Mouse (Mus musculus): ENCODE results near the gene S1pr4.

Gene S1pr4

DNA sequence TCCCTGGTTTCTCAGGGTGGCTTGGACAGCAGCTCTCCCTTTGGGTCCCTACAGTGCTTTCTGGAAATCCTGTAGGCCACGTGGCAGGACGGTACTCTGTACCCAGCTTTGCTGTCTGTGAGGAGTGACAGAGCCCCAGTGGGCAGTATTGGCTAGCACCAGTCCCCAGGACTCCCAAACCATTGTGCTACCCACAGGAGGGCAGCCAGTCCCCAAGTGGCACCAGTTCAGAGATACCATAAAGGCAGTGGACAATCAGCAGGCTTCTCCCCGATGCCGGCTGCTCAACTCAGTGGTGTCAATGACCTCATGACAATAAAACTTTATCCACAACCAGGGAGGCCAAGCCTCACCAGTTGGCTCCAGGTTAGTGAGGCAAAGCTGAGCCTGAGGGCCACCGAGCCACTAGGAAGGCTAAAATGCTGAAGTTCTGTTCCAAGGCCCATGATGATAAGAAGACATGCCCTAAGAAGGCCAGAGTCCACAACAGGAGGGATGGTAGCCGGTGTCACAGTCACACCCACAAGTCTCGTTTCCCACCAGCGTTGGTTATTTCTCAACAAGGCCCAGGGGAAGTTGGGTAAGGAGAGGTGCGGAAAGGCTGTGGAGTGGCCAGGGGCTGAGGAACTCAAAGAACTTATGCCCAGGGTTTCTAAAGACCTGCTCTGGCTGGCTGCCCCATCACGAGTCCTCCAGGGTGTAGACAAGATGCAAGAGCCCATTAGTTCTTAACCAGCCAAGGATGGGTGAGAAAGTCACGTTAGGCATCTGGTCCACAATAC lies 5.5 kb downstream of the S1pr4 start:
- DNase-seq (ENCODE audit: low spot score in 2 of 2): no peak

DNA sequence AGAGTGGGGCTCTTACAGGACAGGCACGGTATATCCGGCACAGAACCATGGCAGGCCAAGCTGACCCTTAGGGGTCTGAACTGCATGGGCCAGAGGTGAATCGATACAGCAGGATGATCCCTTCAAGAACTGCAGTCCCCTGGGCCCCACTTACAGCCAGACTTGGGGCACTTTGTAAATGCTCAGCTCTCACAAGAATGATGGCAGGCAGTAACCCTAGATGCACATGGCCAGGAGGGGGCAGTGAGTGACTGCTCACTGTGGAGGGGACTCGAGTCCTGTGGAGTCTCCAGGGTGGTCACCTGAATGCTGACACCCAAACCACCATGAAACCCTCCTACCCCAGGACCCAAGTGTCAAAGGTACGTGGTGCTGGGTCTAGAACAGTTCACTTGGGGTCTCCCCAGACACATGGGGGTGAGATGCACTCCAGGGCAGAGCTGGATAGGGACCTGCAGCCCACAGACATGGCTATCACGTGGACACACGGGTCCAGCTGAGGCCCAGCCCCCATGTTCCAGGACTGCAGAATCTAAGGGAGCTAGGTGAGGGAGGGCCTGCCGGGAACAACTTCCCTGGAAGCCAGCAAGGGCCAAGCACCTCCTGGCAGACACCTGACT lies 6.2 kb downstream of the S1pr4 start:
- DNase-seq (ENCODE audit: low spot score in 2 of 2): peak in 1 of 2 experiments; percentile 13

DNA sequence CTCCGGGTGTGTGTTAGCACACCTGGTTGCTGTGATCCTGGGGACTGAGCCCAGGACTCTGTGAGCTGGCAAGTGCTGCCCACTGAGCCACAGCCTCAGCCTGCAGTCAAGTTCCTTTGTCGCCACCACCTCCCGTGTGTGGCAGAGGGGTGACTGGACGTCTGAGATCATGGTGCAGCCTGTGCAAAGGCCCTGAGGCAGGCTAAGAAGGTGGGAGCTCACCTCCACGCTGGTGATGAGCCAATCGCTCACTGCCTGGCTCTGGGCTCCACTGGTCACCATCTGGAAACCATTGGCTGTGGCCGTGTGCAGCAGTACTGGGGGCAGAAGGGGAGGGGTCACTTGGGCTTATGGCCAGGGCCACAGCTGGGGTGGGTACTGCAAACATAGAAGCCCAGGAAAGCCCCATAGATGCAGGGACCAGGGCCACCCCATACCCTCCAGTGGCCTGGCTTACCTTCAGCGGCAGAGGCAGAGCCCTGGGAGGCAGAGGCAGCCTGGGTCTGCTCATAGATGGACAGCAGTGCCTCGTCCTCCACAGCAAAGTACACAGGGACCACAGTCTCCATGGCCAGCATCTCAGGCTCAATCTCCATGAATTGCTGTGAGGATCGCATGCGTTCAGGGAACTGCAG lies 7.2 kb downstream of the S1pr4 start:
- DNase-seq (ENCODE audit: low spot score in 2 of 2): no peak

GRCm38 (mm10) chr10:81491018-81491417 lies 8.9 kb downstream of the S1pr4 start:
- no peak for DNase-seq (ENCODE audit: low spot score in 2 of 2)

DNA sequence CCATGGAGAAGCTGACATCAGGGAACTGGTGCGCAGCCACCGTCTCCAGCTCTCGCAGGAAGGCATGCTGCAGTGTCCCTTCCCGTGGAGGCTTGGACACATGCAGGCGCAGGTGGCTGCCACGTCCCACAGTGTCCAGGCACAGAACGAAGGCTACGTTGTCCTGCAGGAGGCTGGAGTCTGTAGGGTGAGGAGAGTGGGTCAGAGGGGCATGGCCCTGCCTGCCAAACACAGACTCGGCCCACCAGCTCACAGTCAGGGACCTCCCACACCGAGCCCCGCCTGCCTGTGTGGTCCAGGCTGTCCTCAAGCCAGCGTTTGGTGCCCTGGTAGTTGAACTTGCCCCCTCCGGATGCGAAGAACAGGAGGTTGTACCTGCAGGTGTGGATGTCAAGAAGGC lies 10.0 kb downstream of the S1pr4 start:
- DNase-seq (ENCODE audit: low spot score in 2 of 2): peak in 1 of 2 experiments; percentile 1

- no peak for DNase-seq (ENCODE audit: low spot score in 2 of 2)
Observed at GRCm38 (mm10) chr10:81488081-81488480, 11.9 kb downstream of the S1pr4 start.

GRCm38 (mm10) chr10:81486496-81486895 lies 13.4 kb downstream of the S1pr4 start:
- no peak for DNase-seq (ENCODE audit: low spot score in 2 of 2)

GRCm38 (mm10) chr10:81485479-81486018 lies 14.4 kb downstream of the S1pr4 start:
- DNase-seq (ENCODE audit: low spot score in 2 of 2): no peak

- no peak for DNase-seq (ENCODE audit: low spot score in 2 of 2)
Observed at GRCm38 (mm10) chr10:81485060-81485449, 14.9 kb downstream of the S1pr4 start.

DNA sequence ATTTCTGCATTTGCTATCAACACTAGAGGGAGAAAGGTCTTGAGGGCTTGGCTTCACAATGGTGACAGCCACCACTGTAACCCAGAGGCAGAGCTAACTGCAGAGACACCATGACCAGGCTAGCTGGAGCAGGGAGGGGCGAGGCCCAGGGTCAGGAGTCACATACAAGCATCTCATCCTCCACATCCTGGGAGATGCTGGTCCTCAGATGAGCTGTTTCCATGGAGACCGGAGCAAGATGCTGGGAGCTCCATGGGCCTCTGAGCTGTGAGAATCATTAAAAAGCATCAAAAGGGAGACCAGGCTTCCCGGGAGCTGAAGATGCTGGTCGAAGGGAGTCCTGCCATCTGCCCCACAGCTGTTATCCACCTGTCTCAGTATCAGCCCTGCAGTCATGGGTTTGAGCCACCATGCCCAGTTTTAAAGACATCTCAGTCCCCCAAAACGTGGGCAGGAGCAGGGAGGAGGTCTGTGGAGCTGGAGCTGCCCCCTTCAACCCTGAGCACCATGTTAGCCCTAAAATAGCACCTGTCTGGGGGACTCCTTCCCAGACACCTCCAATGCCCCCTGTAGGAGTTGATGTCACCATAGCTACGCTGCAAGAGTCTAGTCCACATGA lies 15.4 kb downstream of the S1pr4 start:
- DNase-seq (ENCODE audit: low spot score in 2 of 2): no peak

DNA sequence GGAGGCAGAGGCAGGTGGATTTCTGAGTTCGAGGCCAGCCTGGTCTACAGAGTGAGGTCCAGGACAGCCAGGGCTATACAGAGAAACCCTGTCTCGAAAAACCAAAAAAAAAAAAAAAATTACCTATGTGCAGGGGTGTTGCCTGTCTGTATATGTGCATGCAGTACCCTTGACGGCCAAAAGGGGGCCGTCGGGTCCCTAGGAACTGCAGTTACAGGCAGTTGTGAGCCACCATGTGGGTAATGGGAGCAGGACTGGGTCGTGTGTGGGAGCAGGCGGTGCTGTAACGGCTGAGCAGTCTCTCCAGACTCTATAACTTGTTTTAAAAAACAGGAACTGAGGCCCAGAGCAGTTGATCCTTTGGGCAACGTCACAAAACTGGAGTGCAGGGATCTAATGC lies 15.9 kb downstream of the S1pr4 start:
- DNase-seq (ENCODE audit: low spot score in 2 of 2): peak in 1 of 2 experiments; percentile 65

- DNase-seq (ENCODE audit: low spot score in 2 of 2): peak; percentile 68 to 74
Observed at GRCm38 (mm10) chr10:81482533-81482889, 17.4 kb downstream of the S1pr4 start, which contains the start of gene Celf5. Celf5 (minus strand) TSS chr10:81482709.

GRCm38 (mm10) chr10:81481605-81482532 lies 18.1 kb downstream of the S1pr4 start:
- DNase-seq (ENCODE audit: low spot score in 2 of 2): no peak

- no peak for DNase-seq (ENCODE audit: low spot score in 2 of 2)
Observed at GRCm38 (mm10) chr10:81474461-81474860, 25.5 kb downstream of the S1pr4 start.

DNA sequence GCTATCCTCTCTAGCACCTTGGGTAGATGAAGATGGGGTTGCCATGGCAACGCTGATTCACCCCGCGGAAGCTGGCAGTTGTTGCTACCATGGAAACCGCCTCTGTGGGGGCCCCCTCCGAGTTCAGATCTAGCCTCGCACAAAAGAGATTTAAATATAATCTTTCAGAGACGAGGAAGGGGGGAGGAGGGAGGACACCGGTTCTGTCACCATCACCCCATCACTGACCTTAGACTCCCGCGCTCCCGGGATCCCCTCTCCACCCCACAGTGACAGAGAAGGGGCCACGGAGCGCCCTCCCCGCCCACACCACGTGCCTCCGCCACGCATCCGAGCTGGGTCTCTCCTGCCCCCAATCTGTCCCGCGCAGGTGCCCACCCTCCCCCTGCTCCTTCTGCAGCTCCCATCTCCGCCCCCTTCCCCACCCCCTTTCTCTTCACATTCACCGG lies 26.9 kb downstream of the S1pr4 start:
- peak; percentile 93 to 94 for DNase-seq (ENCODE audit: low spot score in 2 of 2)

GRCm38 (mm10) chr10:81472403-81473002 lies 27.4 kb downstream of the S1pr4 start:
- no peak for DNase-seq (ENCODE audit: low spot score in 2 of 2)

DNA sequence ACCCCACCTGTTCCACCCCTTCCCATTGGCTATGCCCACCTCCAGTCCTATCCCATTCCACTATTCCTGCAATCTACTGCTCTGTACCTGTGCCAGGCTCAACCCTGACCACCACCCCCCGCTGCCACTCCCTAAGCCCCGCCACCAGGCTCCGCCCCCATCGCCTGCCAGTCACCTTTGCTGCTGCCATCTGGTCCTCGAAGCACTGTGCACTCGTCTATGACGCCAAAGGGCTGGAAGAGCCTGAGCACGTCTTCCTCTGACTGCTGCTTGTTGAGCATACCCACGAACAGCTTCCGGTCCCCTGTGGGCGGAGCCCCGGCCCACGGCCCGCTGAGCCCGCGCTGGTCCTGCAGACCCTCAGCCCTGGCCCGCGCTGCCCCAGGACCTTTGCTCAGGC lies 29.5 kb downstream of the S1pr4 start:
- no peak for DNase-seq (ENCODE audit: low spot score in 2 of 2)

- peak; percentile 79 to 81 for DNase-seq (ENCODE audit: low spot score in 2 of 2)
Observed at GRCm38 (mm10) chr10:81469253-81469652, 30.7 kb downstream of the S1pr4 start.

DNA sequence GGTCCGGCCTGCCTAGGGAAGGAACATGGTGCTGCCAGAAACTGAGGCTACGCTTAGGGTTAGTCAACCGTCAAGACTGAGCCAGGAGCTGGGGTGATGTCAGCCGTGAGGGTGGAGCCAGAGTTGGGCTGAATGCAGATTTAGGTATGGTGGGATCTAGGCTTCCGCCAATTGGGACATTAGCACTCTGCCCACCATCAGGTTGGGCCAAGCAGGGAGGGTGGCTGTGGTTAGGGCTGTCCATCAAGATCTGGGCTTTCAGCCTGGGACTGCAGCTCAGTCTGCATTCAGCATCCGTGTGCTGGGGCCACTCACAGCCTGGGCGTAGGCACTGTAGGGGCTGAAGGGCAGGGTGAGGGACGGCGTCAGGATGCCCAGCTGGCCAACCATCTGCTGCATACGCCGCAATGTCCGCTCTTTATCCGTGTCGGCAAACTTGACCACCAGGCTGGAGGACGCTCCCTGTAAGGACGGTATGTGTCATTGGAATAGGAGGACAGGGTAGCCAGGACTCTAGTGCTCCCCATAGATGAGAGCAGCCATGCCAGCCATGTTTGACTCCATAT lies 32.2 kb downstream of the S1pr4 start:
- DNase-seq (ENCODE audit: low spot score in 2 of 2): no peak

GRCm38 (mm10) chr10:81466881-81467280 lies 33.1 kb downstream of the S1pr4 start:
- DNase-seq (ENCODE audit: low spot score in 2 of 2): no peak

All from right cerebral cortex, adult 2 months (tissue).